Mouse (Mus musculus): ENCODE data around the gene Ppfia1.

Gene Ppfia1

GRCm38 (mm10) chr7:144489067-144489774 lies 64.3 kb downstream of the Ppfia1 start:
- no peak for DNase-seq (ENCODE audit: low spot score in 2 of 2)

- DNase-seq (ENCODE audit: low spot score in 2 of 2) = no peak
Measured at GRCm38 (mm10) chr7:144480314-144480713, 73.2 kb downstream of the Ppfia1 start.

- peak; percentile 60 to 82 for DNase-seq (ENCODE audit: low spot score in 2 of 2)
Measured at GRCm38 (mm10) chr7:144479569-144479968, 74.0 kb downstream of the Ppfia1 start.

GRCm38 (mm10) chr7:144475741-144476140 lies 77.8 kb downstream of the Ppfia1 start:
- no peak for DNase-seq (ENCODE audit: low spot score in 2 of 2)

- DNase-seq (ENCODE audit: low spot score in 2 of 2) = no peak
Measured at GRCm38 (mm10) chr7:144473486-144473885, 80.0 kb downstream of the Ppfia1 start.

- no peak for DNase-seq (ENCODE audit: low spot score in 2 of 2)
Measured at GRCm38 (mm10) chr7:144471103-144471502, 82.4 kb downstream of the Ppfia1 start.

GRCm38 (mm10) chr7:144470545-144471059 lies 82.9 kb downstream of the Ppfia1 start, which contains the start of gene Cttn:
Gene Cttn (minus strand): TSS chr7:144471009.
- peak; percentile 88 for DNase-seq (ENCODE audit: low spot score in 2 of 2)

GRCm38 (mm10) chr7:144469908-144470544 lies 83.5 kb downstream of the Ppfia1 start:
- DNase-seq (ENCODE audit: low spot score in 2 of 2) = no peak

- no peak for DNase-seq (ENCODE audit: low spot score in 2 of 2)
Measured at GRCm38 (mm10) chr7:144469181-144469641, 84.3 kb downstream of the Ppfia1 start.

GRCm38 (mm10) chr7:144468741-144469140 lies 84.8 kb downstream of the Ppfia1 start:
- DNase-seq (ENCODE audit: low spot score in 2 of 2) = no peak

GRCm38 (mm10) chr7:144462577-144462976 lies 91.0 kb downstream of the Ppfia1 start:
- DNase-seq (ENCODE audit: low spot score in 2 of 2) = no peak

GRCm38 (mm10) chr7:144461246-144461902 lies 92.2 kb downstream of the Ppfia1 start:
- no peak for DNase-seq (ENCODE audit: low spot score in 2 of 2)

- no peak for DNase-seq (ENCODE audit: low spot score in 2 of 2)
Measured at GRCm38 (mm10) chr7:144458881-144459280, 94.6 kb downstream of the Ppfia1 start.

GRCm38 (mm10) chr7:144450661-144451060 lies 102.9 kb downstream of the Ppfia1 start:
- no peak for DNase-seq (ENCODE audit: low spot score in 2 of 2)

- DNase-seq (ENCODE audit: low spot score in 2 of 2) = peak; percentile 77 to 78
Measured at GRCm38 (mm10) chr7:144449637-144450570, 103.6 kb downstream of the Ppfia1 start.

- no peak for DNase-seq (ENCODE audit: low spot score in 2 of 2)
Measured at GRCm38 (mm10) chr7:144448186-144448585, 105.3 kb downstream of the Ppfia1 start.

GRCm38 (mm10) chr7:144447146-144447545 lies 106.4 kb downstream of the Ppfia1 start:
- DNase-seq (ENCODE audit: low spot score in 2 of 2) = no peak

- DNase-seq (ENCODE audit: low spot score in 2 of 2) = no peak
Measured at GRCm38 (mm10) chr7:144444788-144445187, 108.7 kb downstream of the Ppfia1 start.

- no peak for DNase-seq (ENCODE audit: low spot score in 2 of 2)
Measured at GRCm38 (mm10) chr7:144441976-144442375, 111.6 kb downstream of the Ppfia1 start.

GRCm38 (mm10) chr7:144441466-144441865 lies 112.1 kb downstream of the Ppfia1 start:
- peak in 1 of 2 experiments; percentile 26 for DNase-seq (ENCODE audit: low spot score in 2 of 2)

GRCm38 (mm10) chr7:144438811-144439210 lies 114.7 kb downstream of the Ppfia1 start:
- no peak for DNase-seq (ENCODE audit: low spot score in 2 of 2)

All from frontal cortex, postnatal 36 days (tissue).